Mouse (Mus musculus): Measurements from ENCODE around the gene Cygb. TPM values are rescaled to one million over a fixed set of nuclear protein-coding genes. Genes with fewer than 3 reads are reported as not detected.
"Not testable (repeated sequence)": the region's sequence is repeated elsewhere in the genome, so short reads cannot be mapped to it uniquely, and the experiment has no call there.

Cygb gene
- polyA plus RNA-seq, 1 experiment from 2014 or later, result 11.9 TPM

GRCm38 (mm10) chr11:116672595-116672994, 18.5 kb upstream of the Cygb start:
- Histone ChIP-seq H3K4me2 (peak overlapping the region; percentile 87), H3K36me3 (peaks cover 47% of the 10 kb centered on the region), H3K4me1 (peaks cover 53% of the 10 kb centered on the region), H3K9ac (peak overlapping the region; percentile 93), H3K4me3 (peak overlapping the region; percentile 80), H3K27me3 (no peaks in the 10 kb centered on the region), H3K9me3 (no peaks in the 10 kb centered on the region), H3K27ac (no peak overlapping the region)
- WGBS, result 9% methylated on average over 7 of the region's 7 CpGs
- no peak for ATAC-seq (ENCODE audit: borderline replicate concordance, extremely low read depth, low FRiP score, low TSS enrichment)

- H3K27me3 ChIP-seq, result no peaks in the 10 kb centered on the region
- peaks cover 53% of the 10 kb centered on the region for H3K4me1 ChIP-seq
- H3K9ac ChIP-seq, result peak overlapping the region; percentile 93
- peak overlapping the region; percentile 60; the same call in 1 of the 2 replicates for H3K27ac ChIP-seq
- under 1% methylated on average over 24 of the region's 24 CpGs for WGBS
- H3K4me3 ChIP-seq, result peak overlapping the region; percentile 80
- H3K4me2 ChIP-seq, result peak overlapping the region; percentile 87
- peaks cover 40% of the 10 kb centered on the region for H3K36me3 ChIP-seq
- peak; percentile 20 for ATAC-seq (ENCODE audit: borderline replicate concordance, extremely low read depth, low FRiP score, low TSS enrichment)
- H3K9me3 ChIP-seq, result no peaks in the 10 kb centered on the region
These were observed 17.8 kb upstream of the Cygb start for GRCm38 (mm10) chr11:116671845-116672434.

- under 1% methylated on average over 45 of the region's 45 CpGs for WGBS
- ATAC-seq (ENCODE audit: borderline replicate concordance, extremely low read depth, low FRiP score, low TSS enrichment), result peak; percentile 84
- Histone ChIP-seq H3K9me3 (no peaks in the 10 kb centered on the region), H3K27ac (peak overlapping the region; percentile 60; the same call in 1 of the 2 replicates), H3K27me3 (no peaks in the 10 kb centered on the region), H3K4me3 (peak overlapping the region; percentile 80), H3K36me3 (peaks cover 34% of the 10 kb centered on the region), H3K4me1 (peaks cover 53% of the 10 kb centered on the region), H3K9ac (peak overlapping the region; percentile 93), H3K4me2 (peak overlapping the region; percentile 87)
These were observed 17.2 kb upstream of the Cygb start for GRCm38 (mm10) chr11:116671112-116671844.

GRCm38 (mm10) chr11:116670386-116670785, 16.3 kb upstream of the Cygb start:
- H3K4me3 ChIP-seq, result no peak overlapping the region
- H3K9me3 ChIP-seq, result no peaks in the 10 kb centered on the region
- H3K27me3 ChIP-seq, result no peaks in the 10 kb centered on the region
- peaks cover 25% of the 10 kb centered on the region for H3K36me3 ChIP-seq
- H3K4me2 ChIP-seq, result 0 out of 2 replicates have a peak overlapping the region, but pooled peaks have one; percentile 87
- no peak overlapping the region for H3K27ac ChIP-seq
- H3K4me1 ChIP-seq, result peaks cover 53% of the 10 kb centered on the region
- H3K9ac ChIP-seq, result no peak overlapping the region
- ATAC-seq (ENCODE audit: borderline replicate concordance, extremely low read depth, low FRiP score, low TSS enrichment), result no peak
- WGBS, result 72% methylated on average over 7 of the region's 7 CpGs

- ATAC-seq (ENCODE audit: borderline replicate concordance, extremely low read depth, low FRiP score, low TSS enrichment), result no peak
- WGBS, result 31% methylated on average over 13 of the region's 13 CpGs
- H3K4me3 ChIP-seq, result no peak overlapping the region
- peaks cover 20% of the 10 kb centered on the region for H3K36me3 ChIP-seq
- H3K27ac ChIP-seq, result no peak overlapping the region
- no peaks in the 10 kb centered on the region for H3K9me3 ChIP-seq
- no peaks in the 10 kb centered on the region for H3K27me3 ChIP-seq
- no peak overlapping the region for H3K9ac ChIP-seq
- peaks cover 55% of the 10 kb centered on the region for H3K4me1 ChIP-seq
- no peak overlapping the region for H3K4me2 ChIP-seq
These were observed 15.8 kb upstream of the Cygb start for GRCm38 (mm10) chr11:116669787-116670365.

- Histone ChIP-seq H3K36me3 (peaks cover 14% of the 10 kb centered on the region), H3K4me3 (no peak overlapping the region), H3K27ac (no peak overlapping the region), H3K27me3 (no peaks in the 10 kb centered on the region), H3K9me3 (no peaks in the 10 kb centered on the region), H3K9ac (no peak overlapping the region), H3K4me2 (no peak overlapping the region), H3K4me1 (peaks cover 51% of the 10 kb centered on the region)
- WGBS, result 15% methylated on average over 5 of the region's 5 CpGs
- no peak for ATAC-seq (ENCODE audit: borderline replicate concordance, extremely low read depth, low FRiP score, low TSS enrichment)
These were observed 15.2 kb upstream of the Cygb start for GRCm38 (mm10) chr11:116669316-116669715.

- peaks cover 52% of the 10 kb centered on the region for H3K4me1 ChIP-seq
These were observed 14.7 kb upstream of the Cygb start for GRCm38 (mm10) chr11:116668839-116669238.

GRCm38 (mm10) chr11:116668381-116668825, 14.3 kb upstream of the Cygb start:
- Histone ChIP-seq H3K4me1 (peaks cover 52% of the 10 kb centered on the region), H3K9me3 (no peaks in the 10 kb centered on the region), H3K4me3 (no peak overlapping the region), H3K27ac (0 out of 2 replicates have a peak overlapping the region, but pooled peaks have one; percentile 1), H3K9ac (no peak overlapping the region), H3K4me2 (no peak overlapping the region), H3K27me3 (0 out of 2 replicates have a peak, but pooled peaks cover 2% of the 10 kb centered on the region), H3K36me3 (peaks cover 5% of the 10 kb centered on the region)
- ATAC-seq (ENCODE audit: borderline replicate concordance, extremely low read depth, low FRiP score, low TSS enrichment), result no peak
- 56% methylated on average over 10 of the region's 10 CpGs for WGBS

More at GRCm38 (mm10) chr11:116668839-116669238, 14.7 kb upstream of the Cygb start:
- Histone ChIP-seq H3K27ac (no peak overlapping the region), H3K27me3 (no peaks in the 10 kb centered on the region), H3K9me3 (no peaks in the 10 kb centered on the region), H3K4me3 (no peak overlapping the region), H3K9ac (no peak overlapping the region), H3K4me2 (no peak overlapping the region), H3K36me3 (peaks cover 9% of the 10 kb centered on the region)
- no peak for ATAC-seq (ENCODE audit: borderline replicate concordance, extremely low read depth, low FRiP score, low TSS enrichment)
- WGBS, result 32% methylated on average over 7 of the region's 7 CpGs

- Histone ChIP-seq H3K36me3 (peaks cover under 1% of the 10 kb centered on the region; the same call in 1 of the 2 replicates), H3K4me1 (peaks cover 51% of the 10 kb centered on the region), H3K27ac (0 out of 2 replicates have a peak overlapping the region, but pooled peaks have one; percentile 1), H3K9ac (no peak overlapping the region), H3K9me3 (no peaks in the 10 kb centered on the region), H3K4me2 (no peak overlapping the region), H3K4me3 (no peak overlapping the region), H3K27me3 (peaks cover 6% of the 10 kb centered on the region)
- ATAC-seq (ENCODE audit: borderline replicate concordance, extremely low read depth, low FRiP score, low TSS enrichment), result no peak
- 59% methylated on average over 8 of the region's 8 CpGs for WGBS
These were observed 13.8 kb upstream of the Cygb start for GRCm38 (mm10) chr11:116667930-116668329.

- H3K4me1 ChIP-seq, result peaks cover 54% of the 10 kb centered on the region
- not testable (repeated sequence) for H3K4me3 ChIP-seq; ATAC-seq (ENCODE audit: borderline replicate concordance, extremely low read depth, low FRiP score, low TSS enrichment); H3K36me3 ChIP-seq; H3K27ac ChIP-seq; H3K4me2 ChIP-seq; H3K9ac ChIP-seq; H3K9me3 ChIP-seq
- H3K27me3 ChIP-seq, result peaks cover 14% of the 10 kb centered on the region
- WGBS, result 69% methylated on average over 4 of the region's 5 CpGs
These were observed 12.9 kb upstream of the Cygb start for GRCm38 (mm10) chr11:116667012-116667411.

GRCm38 (mm10) chr11:116666566-116666965, 12.5 kb upstream of the Cygb start:
- no peaks in the 10 kb centered on the region for H3K9me3 ChIP-seq
- no peak overlapping the region for H3K4me3 ChIP-seq
- no peaks in the 10 kb centered on the region for H3K36me3 ChIP-seq
- H3K27me3 ChIP-seq, result peaks cover 17% of the 10 kb centered on the region
- H3K4me2 ChIP-seq, result no peak overlapping the region
- WGBS, result 36% methylated on average over 9 of the region's 9 CpGs
- no peak for ATAC-seq (ENCODE audit: borderline replicate concordance, extremely low read depth, low FRiP score, low TSS enrichment)
- H3K4me1 ChIP-seq, result peaks cover 59% of the 10 kb centered on the region
- H3K27ac ChIP-seq, result no peak overlapping the region
- no peak overlapping the region for H3K9ac ChIP-seq

GRCm38 (mm10) chr11:116665289-116665688, 11.2 kb upstream of the Cygb start:
- H3K4me1 ChIP-seq, result peaks cover 63% of the 10 kb centered on the region
- no peak overlapping the region for H3K4me2 ChIP-seq
- no peak overlapping the region for H3K9ac ChIP-seq
- WGBS, result 48% methylated on average over 10 of the region's 10 CpGs
- H3K4me3 ChIP-seq, result no peak overlapping the region
- H3K9me3 ChIP-seq, result no peaks in the 10 kb centered on the region
- H3K36me3 ChIP-seq, result no peaks in the 10 kb centered on the region
- H3K27me3 ChIP-seq, result peaks cover 25% of the 10 kb centered on the region
- no peak overlapping the region for H3K27ac ChIP-seq
- no peak for ATAC-seq (ENCODE audit: borderline replicate concordance, extremely low read depth, low FRiP score, low TSS enrichment)

All from lung, embryonic 15.5 days (tissue).